Mouse (Mus musculus): Measurements from ENCODE around the gene Slc2a2.

DNA sequence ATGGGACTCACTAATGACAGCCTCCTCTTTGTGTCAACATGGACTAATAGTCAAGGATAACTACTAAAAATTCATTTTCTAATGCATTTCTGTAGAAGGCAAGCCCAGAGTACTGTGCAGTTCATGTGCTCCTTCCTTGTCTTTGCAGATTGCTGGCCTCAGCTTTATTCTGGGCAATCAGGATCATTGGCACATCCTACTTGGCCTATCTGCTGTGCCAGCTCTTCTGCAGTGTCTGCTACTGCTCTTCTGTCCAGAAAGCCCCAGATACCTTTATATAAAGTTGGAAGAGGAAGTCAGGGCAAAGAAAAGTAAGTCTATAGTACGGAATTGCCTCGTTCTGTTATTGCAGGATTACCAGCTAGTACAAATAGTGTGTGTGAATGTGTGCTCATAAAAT lies 20.8 kb downstream of the Slc2a2 start:
- TF ChIP-seq CTCF (conservative IDR thresholded peaks at IDR 0.05; ENCODE audit: insufficient read depth, insufficient read length, low read depth, low read length) (no peak), POLR2A (IDR thresholded peaks at IDR 0.05; ENCODE audit: low read depth, low read length) (no peak)

Data from kidney, adult 2 months (tissue).